Mouse (Mus musculus): ENCODE results near the gene Ormdl3.

DNA sequence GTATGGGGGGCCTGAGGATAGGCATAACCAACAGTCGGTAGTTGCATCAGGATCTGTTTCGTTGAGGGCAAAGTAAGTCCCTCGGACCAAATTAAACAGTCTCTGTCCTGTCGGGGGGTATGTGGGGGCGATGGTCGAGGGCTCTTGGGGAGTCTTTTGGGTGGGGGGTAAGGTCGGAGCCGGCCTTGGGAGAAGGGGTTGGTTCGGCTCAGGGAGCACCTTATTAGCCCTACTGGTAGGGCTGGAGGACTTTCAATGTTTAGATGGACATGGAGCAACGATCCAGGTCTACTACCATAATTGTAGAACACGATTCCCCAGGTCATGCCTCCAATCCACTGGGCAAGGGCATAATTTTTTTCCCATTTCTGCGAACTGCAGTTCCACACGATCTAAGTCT lies 33.6 kb upstream of the Ormdl3 start:
- no peak for TF ChIP-seq CTCF (IDR thresholded peaks at IDR 0.05; ENCODE audit: low read depth, low read length)
- no peak for TF ChIP-seq POLR2A (IDR thresholded peaks at IDR 0.05; ENCODE audit: borderline replicate concordance, low read depth, low read length)
